Mouse (Mus musculus): ENCODE data around the gene Fam210b. TPM values are rescaled to one million over a fixed set of nuclear protein-coding genes. Genes with fewer than 3 reads are reported as not detected.

Fam210b gene
- polyA plus RNA-seq, 1 experiment from 2014 or later, result 17.9 TPM

DNA sequence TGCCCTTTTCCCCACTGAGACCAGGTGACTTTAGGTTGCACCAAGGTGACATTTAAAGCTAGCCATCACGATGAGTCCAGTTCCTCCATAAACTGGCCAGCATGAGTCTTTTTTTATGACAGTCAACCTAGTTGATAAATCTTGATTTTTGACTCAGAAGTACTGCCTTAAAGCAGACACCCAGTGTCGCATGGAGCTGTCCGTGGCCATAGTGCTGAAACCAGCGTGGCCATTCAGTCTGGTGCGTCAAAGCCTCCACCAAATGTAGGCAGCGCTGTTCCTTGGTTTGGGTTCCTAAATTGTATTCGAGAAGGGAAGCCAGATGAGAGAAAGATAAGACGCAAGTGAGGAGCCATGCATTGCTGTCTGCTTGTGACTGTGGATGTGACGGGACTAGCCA is 24.5 kb upstream of the Fam210b start:
- no peaks in the 10 kb centered on the region for H3K9me3 ChIP-seq (ENCODE audit: control insufficient read depth, low read length)
- no peaks in the 10 kb centered on the region for H3K27me3 ChIP-seq (ENCODE audit: control insufficient read depth, insufficient read depth, low read length)
- ATAC-seq (ENCODE audit: low FRiP score), result no peak
- H3K4me2 ChIP-seq (replicated peaks), result no peak overlapping the region
- H3K27ac ChIP-seq, result no peak overlapping the region
- 26% methylated on average over 9 of the region's 9 CpGs for WGBS
- H3K4me3 ChIP-seq (replicated peaks; ENCODE audit: low read length), result no peak overlapping the region
- no peaks in the 10 kb centered on the region for H3K4me1 ChIP-seq (replicated peaks; ENCODE audit: control insufficient read depth, insufficient read depth, low read length)
- DNase-seq (ENCODE audit: low spot score), result peak; percentile 56
- H3K9ac ChIP-seq, result no peak overlapping the region
- H3K36me3 ChIP-seq (replicated peaks; ENCODE audit: control insufficient read depth, insufficient read depth), result no peaks in the 10 kb centered on the region

GRCm38 (mm10) chr2:172328248-172328647 is 17.1 kb upstream of the Fam210b start:
- Histone ChIP-seq H3K27ac (no peak overlapping the region), H3K9ac (no peak overlapping the region; the same call in 1 of the 2 replicates), H3K9me3 (ENCODE audit: control insufficient read depth, low read length) (no peaks in the 10 kb centered on the region), H3K36me3 (replicated peaks; ENCODE audit: control insufficient read depth, insufficient read depth) (no peaks in the 10 kb centered on the region), H3K4me2 (replicated peaks) (no peak overlapping the region), H3K4me1 (replicated peaks; ENCODE audit: control insufficient read depth, insufficient read depth, low read length) (no peaks in the 10 kb centered on the region), H3K4me3 (replicated peaks; ENCODE audit: low read length) (no peak overlapping the region), H3K27me3 (ENCODE audit: control insufficient read depth, insufficient read depth, low read length) (no peaks in the 10 kb centered on the region)
- WGBS, result 60% methylated on average over 8 of the region's 8 CpGs
- DNase-seq (ENCODE audit: low spot score) (no peak), ATAC-seq (ENCODE audit: low FRiP score) (no peak)

GRCm38 (mm10) chr2:172329179-172329578 is 16.2 kb upstream of the Fam210b start:
- Histone ChIP-seq H3K9ac (peak overlapping the region; percentile 39; the same call in 1 of the 2 replicates), H3K36me3 (replicated peaks; ENCODE audit: control insufficient read depth, insufficient read depth) (no peaks in the 10 kb centered on the region), H3K4me1 (replicated peaks; ENCODE audit: control insufficient read depth, insufficient read depth, low read length) (no peaks in the 10 kb centered on the region), H3K9me3 (ENCODE audit: control insufficient read depth, low read length) (no peaks in the 10 kb centered on the region), H3K27ac (no peak overlapping the region), H3K4me2 (replicated peaks) (peak overlapping the region; percentile 41), H3K4me3 (replicated peaks; ENCODE audit: low read length) (no peak overlapping the region), H3K27me3 (ENCODE audit: control insufficient read depth, insufficient read depth, low read length) (no peaks in the 10 kb centered on the region)
- ATAC-seq (ENCODE audit: low FRiP score), result peak; percentile 81; the same call in 1 of the 2 replicates
- peak; percentile 88 for DNase-seq (ENCODE audit: low spot score)
- WGBS, result 6% methylated on average over 13 of the region's 13 CpGs

- DNase-seq (ENCODE audit: low spot score), result no peak
- H3K9ac ChIP-seq, result peak overlapping the region; percentile 41; the same call in 1 of the 2 replicates
- peak overlapping the region; percentile 11; the same call in 1 of the 2 replicates for H3K27ac ChIP-seq
- H3K9me3 ChIP-seq (ENCODE audit: control insufficient read depth, low read length), result no peaks in the 10 kb centered on the region
- no peaks in the 10 kb centered on the region; the same call in 1 of the 2 replicates for H3K4me1 ChIP-seq (replicated peaks; ENCODE audit: control insufficient read depth, insufficient read depth, low read length)
- no peak overlapping the region for H3K4me3 ChIP-seq (replicated peaks; ENCODE audit: low read length)
- H3K4me2 ChIP-seq (replicated peaks), result no peak overlapping the region; the same call in 1 of the 2 replicates
- ATAC-seq (ENCODE audit: low FRiP score), result no peak
- H3K27me3 ChIP-seq (ENCODE audit: control insufficient read depth, insufficient read depth, low read length), result no peaks in the 10 kb centered on the region
- no peaks in the 10 kb centered on the region for H3K36me3 ChIP-seq (replicated peaks; ENCODE audit: control insufficient read depth, insufficient read depth)
- WGBS, result 59% methylated on average over 19 of the region's 19 CpGs
Measured at GRCm38 (mm10) chr2:172338206-172338942, 7.0 kb upstream of the Fam210b start.

DNA sequence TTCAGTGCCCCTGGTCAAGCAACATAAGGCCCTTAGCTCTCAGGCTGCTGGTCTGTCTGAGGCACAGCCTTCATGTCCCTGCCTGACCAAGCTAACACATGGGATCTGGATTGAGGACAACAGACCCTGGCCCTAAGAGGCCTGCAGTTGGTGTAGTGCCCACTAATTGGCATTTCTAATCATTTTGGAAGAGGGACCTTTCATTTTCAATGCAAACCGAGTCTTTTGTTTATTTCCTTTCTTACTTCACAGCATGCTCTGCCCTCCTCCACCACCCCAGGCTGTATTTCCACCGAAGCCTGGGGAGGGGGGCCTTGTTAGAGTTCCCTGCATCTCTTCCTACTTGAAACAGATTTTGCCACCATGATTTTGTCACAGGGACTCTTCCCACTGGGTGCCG is 4.4 kb upstream of the Fam210b start:
- Histone ChIP-seq H3K27me3 (ENCODE audit: control insufficient read depth, insufficient read depth, low read length) (no peaks in the 10 kb centered on the region), H3K36me3 (replicated peaks; ENCODE audit: control insufficient read depth, insufficient read depth) (no peaks in the 10 kb centered on the region), H3K4me1 (replicated peaks; ENCODE audit: control insufficient read depth, insufficient read depth, low read length) (peaks cover 6% of the 10 kb centered on the region), H3K4me3 (replicated peaks; ENCODE audit: low read length) (no peak overlapping the region), H3K27ac (no peak overlapping the region), H3K4me2 (replicated peaks) (no peak overlapping the region), H3K9ac (no peak overlapping the region), H3K9me3 (ENCODE audit: control insufficient read depth, low read length) (no peaks in the 10 kb centered on the region)
- no peak for ATAC-seq (ENCODE audit: low FRiP score)
- 20% methylated on average over 3 of the region's 3 CpGs for WGBS
- no peak for DNase-seq (ENCODE audit: low spot score)

DNA sequence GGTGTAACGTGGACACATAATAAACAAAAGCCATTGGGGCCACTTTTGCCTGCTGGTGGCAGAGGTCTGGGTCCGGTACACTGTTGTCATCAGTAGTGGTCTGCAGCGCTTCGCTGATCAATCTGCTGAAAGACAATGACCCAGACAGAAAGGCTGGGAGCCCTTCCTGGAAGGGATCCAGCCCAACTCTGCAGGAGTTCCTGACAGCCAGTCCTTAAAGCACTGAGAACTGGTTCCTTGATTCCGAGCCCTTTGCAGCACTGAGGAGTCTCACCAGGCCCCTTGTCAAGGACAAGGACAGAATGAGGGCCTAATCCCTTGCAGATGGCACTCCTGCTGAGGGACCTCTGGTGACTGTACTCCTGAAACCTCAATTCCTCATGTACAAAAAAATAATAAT is 3.8 kb upstream of the Fam210b start:
- ATAC-seq (ENCODE audit: low FRiP score) (no peak), DNase-seq (ENCODE audit: low spot score) (no peak)
- no peaks in the 10 kb centered on the region for H3K9me3 ChIP-seq (ENCODE audit: control insufficient read depth, low read length)
- H3K4me2 ChIP-seq (replicated peaks), result no peak overlapping the region
- no peak overlapping the region for H3K27ac ChIP-seq
- H3K9ac ChIP-seq, result no peak overlapping the region
- no peak overlapping the region for H3K4me3 ChIP-seq (replicated peaks; ENCODE audit: low read length)
- 14% methylated on average over 5 of the region's 5 CpGs for WGBS
- peaks cover 9% of the 10 kb centered on the region for H3K4me1 ChIP-seq (replicated peaks; ENCODE audit: control insufficient read depth, insufficient read depth, low read length)
- no peaks in the 10 kb centered on the region for H3K27me3 ChIP-seq (ENCODE audit: control insufficient read depth, insufficient read depth, low read length)
- no peaks in the 10 kb centered on the region for H3K36me3 ChIP-seq (replicated peaks; ENCODE audit: control insufficient read depth, insufficient read depth)

DNA sequence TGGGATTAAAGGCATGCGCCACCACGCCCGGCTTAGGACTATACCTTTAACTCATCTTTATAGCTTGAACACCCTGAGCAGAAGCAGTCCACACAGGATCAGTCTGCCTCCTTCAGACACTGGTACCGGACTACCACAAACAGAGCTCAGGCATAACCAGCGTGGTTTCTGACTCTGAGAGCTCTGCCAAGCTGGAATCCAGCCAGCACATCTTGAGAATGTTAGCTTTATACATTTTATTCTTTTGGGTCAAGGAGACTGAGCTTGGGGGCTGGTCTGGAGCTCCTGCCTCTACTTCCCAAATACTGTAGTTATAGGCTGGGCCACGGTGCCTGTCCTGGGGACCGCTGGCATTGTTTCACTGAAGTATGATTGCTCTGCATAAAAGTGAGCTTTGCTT is 1.6 kb upstream of the Fam210b start:
- DNase-seq (ENCODE audit: low spot score) (no peak), ATAC-seq (ENCODE audit: low FRiP score) (no peak)
- H3K9me3 ChIP-seq (ENCODE audit: control insufficient read depth, low read length), result no peaks in the 10 kb centered on the region
- H3K36me3 ChIP-seq (replicated peaks; ENCODE audit: control insufficient read depth, insufficient read depth), result no peaks in the 10 kb centered on the region
- no peaks in the 10 kb centered on the region for H3K27me3 ChIP-seq (ENCODE audit: control insufficient read depth, insufficient read depth, low read length)
- H3K4me3 ChIP-seq (replicated peaks; ENCODE audit: low read length), result no peak overlapping the region
- H3K27ac ChIP-seq, result no peak overlapping the region
- H3K9ac ChIP-seq, result no peak overlapping the region
- peaks cover 14% of the 10 kb centered on the region for H3K4me1 ChIP-seq (replicated peaks; ENCODE audit: control insufficient read depth, insufficient read depth, low read length)
- H3K4me2 ChIP-seq (replicated peaks), result no peak overlapping the region
- WGBS, result 90% methylated on average over 7 of the region's 7 CpGs

DNA sequence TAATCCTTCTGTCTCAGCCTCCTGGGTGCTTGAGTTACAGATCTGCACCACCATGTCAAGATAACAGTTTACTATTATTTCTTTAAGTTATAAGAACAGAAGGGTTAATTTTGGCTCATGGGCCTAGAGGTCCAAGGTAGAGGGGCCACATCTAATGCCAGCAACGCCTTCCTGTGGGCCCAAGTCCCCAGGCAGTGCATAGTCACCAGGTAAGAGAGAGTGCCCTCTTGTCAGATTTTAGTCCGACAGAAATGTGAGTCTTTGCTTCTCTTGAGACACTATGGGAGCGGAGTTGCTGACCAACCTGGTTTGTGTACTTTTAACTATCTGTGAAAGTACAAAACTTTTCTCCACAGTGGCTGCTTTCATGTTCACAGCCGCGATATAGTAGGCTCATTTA is 696 bp upstream of the Fam210b start:
- peak overlapping the region; percentile 100 for H3K4me2 ChIP-seq (replicated peaks)
- DNase-seq (ENCODE audit: low spot score) (no peak), ATAC-seq (ENCODE audit: low FRiP score) (no peak)
- peak overlapping the region; percentile 78 for H3K4me3 ChIP-seq (replicated peaks; ENCODE audit: low read length)
- 0 out of 2 replicates have a peak overlapping the region, but pooled peaks have one; percentile 25 for H3K9ac ChIP-seq
- WGBS, result 37% methylated on average over 5 of the region's 5 CpGs
- no peaks in the 10 kb centered on the region for H3K36me3 ChIP-seq (replicated peaks; ENCODE audit: control insufficient read depth, insufficient read depth)
- peaks cover 20% of the 10 kb centered on the region for H3K4me1 ChIP-seq (replicated peaks; ENCODE audit: control insufficient read depth, insufficient read depth, low read length)
- no peaks in the 10 kb centered on the region for H3K9me3 ChIP-seq (ENCODE audit: control insufficient read depth, low read length)
- peak overlapping the region; percentile 60 for H3K27ac ChIP-seq
- no peaks in the 10 kb centered on the region for H3K27me3 ChIP-seq (ENCODE audit: control insufficient read depth, insufficient read depth, low read length)

DNA sequence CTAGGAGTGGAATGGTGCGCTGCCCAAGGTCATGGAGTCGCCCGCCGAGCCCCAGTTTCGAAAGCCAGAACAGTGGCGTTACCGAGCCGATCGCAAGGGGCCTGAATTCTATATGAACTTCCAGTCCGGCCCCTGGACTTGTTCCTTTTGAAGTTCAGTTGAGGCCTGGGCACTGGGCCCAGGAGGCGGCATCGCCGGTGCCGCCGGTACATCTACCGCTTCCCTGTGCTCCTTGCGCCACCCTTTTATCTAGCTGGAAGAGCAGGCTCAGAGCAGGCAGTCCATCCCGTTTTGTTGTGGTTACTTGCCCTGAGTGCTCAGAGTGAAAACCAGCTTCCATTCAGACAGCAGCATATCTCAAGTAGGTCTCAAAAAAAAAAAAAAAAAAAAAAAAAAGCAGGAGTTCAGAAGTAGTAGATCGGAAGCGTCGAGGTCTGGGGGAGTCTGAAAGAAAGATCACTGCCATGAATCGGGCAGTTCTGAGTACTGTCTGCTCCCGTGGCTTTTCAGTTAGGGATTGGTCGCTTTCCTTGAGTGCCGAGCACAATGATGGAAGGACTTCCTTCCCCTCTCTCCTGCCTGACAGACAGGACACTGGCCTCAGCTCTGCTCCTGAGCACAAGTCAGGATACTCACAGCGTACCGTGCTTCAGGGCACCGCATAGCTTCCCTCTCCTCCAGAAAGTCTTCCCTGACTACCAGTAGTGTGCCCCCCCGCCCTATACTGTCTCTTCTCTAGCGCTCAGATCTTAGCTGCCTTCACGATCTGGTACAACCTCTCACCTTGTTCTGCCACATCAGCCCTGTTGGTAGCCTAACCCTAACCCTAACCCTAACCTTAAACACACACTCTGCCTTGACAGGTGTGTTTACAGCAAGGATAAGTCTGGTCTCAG is 917 bp downstream of the Fam210b start:
- no peaks in the 10 kb centered on the region for H3K36me3 ChIP-seq (replicated peaks; ENCODE audit: control insufficient read depth, insufficient read depth)
- H3K27me3 ChIP-seq (ENCODE audit: control insufficient read depth, insufficient read depth, low read length), result no peaks in the 10 kb centered on the region
- DNase-seq (ENCODE audit: low spot score) (peak; percentile 43), ATAC-seq (ENCODE audit: low FRiP score) (no peak)
- H3K4me1 ChIP-seq (replicated peaks; ENCODE audit: control insufficient read depth, insufficient read depth, low read length), result peaks cover 20% of the 10 kb centered on the region
- no peaks in the 10 kb centered on the region for H3K9me3 ChIP-seq (ENCODE audit: control insufficient read depth, low read length)
- WGBS, result 9% methylated on average over 31 of the region's 31 CpGs
- peak overlapping the region; percentile 78 for H3K4me3 ChIP-seq (replicated peaks; ENCODE audit: low read length)
- peak overlapping the region; percentile 47 for H3K27ac ChIP-seq
- H3K9ac ChIP-seq, result peak overlapping the region; percentile 72
- H3K4me2 ChIP-seq (replicated peaks), result peak overlapping the region; percentile 100
